Mouse (Mus musculus): ENCODE measurements around the gene H2al1e. TPM values are rescaled to one million over a fixed set of nuclear protein-coding genes. Genes with fewer than 3 reads are reported as not detected.

H2al1e gene
- total RNA-seq, 2 experiments from 2014 or later = not detected

Other genes starting within 250 kb of the H2al1e start
- not detected for gene H2al1a, start 12.7 kb upstream of the H2al1e start, total RNA-seq (2021)
- gene H2al1b, start 9.5 kb upstream of the H2al1e start, total RNA-seq (2021) = not detected
- not detected for gene H2al1c, start 6.3 kb upstream of the H2al1e start, total RNA-seq (2021)
- gene H2al1d, start 3.1 kb upstream of the H2al1e start, total RNA-seq (2021) = not detected
- not detected for gene H2al1f, start 3.2 kb downstream of the H2al1e start, total RNA-seq (2021)
- not detected for gene H2al1g, start 6.3 kb downstream of the H2al1e start, total RNA-seq (2021)
- gene H2al1h, start 9.6 kb downstream of the H2al1e start, total RNA-seq (2021) = not detected
- gene H2al1i, start 12.7 kb downstream of the H2al1e start, total RNA-seq (2021) = not detected
- not detected for gene H2al1j, start 15.9 kb downstream of the H2al1e start, total RNA-seq (2021)